Mouse (Mus musculus) heart, adult 8-10 months (tissue): ENCODE data around the gene Rtn3. TPM values are rescaled to one million over a fixed set of nuclear protein-coding genes. Genes with fewer than 3 reads are reported as not detected.

Experiments used
- DNase-seq: peaks from one replicate; pipeline ENCODE4 v3.0.0; 2022; ENCODE audit warnings: low spot score
- total RNA-seq, 4 experiments: library from RNA; stranded (reverse); gene quantifications; 2 replicates each; pipeline ENCODE4 v1.2.4; 2022

Rtn3 gene
- total RNA-seq, 4 experiments from 2014 or later, result 68.0 to 76.0 (median 73.0) TPM

DNA sequence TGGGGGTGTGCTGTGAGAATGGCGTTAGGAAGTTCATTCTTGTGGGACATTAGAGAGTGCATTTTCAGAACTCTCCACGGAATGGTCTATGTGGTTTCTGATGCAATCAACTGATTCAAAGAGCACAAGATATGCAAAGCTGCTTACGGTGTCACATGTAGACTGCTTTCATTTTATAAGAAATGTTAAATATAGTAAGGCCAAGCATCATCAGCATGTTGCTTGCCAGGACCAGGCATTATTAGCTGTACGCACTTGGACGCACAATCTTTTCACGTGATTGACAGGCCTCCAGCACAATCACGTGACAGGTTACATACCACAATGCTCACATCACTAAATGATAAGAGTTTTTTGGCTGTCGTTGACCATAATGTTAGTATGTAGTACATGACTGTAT, 4.6 kb upstream of the Rtn3 start:
- no peak for DNase-seq

GRCm38 (mm10) chr19:7484076-7484475, 995 bp upstream of the Rtn3 start:
- DNase-seq, result no peak

DNA sequence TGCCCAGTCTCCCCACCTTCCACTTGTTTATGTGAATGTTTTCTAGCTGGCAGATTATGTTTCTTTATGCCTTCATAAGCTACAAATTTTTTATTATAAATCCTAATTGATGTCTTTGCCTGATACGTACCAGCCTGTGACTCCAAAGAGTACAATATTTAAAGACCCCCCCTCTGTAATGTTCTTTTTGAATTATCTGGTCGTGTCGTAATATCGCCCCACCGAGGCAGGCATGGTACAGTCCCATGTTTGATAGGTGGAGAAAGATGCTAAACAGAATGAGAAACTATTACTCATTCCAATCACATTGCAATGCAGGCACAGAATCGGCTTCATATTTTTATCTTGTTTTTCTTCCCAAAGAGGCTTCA, 416 bp upstream of the Rtn3 start:
- no peak for DNase-seq

DNA sequence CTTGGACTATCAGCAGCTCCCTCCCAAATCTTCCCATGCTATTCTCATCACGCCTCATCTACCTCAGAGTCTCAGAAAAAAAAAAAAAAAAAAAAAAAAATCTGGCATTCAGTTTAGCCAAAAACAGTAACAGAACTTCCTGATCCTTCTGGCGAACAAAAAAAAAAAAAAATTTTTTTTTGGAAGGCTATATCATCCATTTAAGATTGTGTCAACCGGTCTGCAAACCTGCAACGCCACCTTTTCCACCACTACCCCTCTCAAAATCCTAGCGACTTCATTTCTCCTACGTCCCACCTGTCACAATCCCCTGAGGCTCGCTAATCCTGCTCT, 849 bp downstream of the Rtn3 start:
- DNase-seq, result peak; percentile 21

- peak; percentile 21 for DNase-seq
Measured at GRCm38 (mm10) chr19:7481541-7482265, 1.4 kb downstream of the Rtn3 start.

- DNase-seq, result no peak
Measured at GRCm38 (mm10) chr19:7479751-7480248, 3.3 kb downstream of the Rtn3 start.

DNA sequence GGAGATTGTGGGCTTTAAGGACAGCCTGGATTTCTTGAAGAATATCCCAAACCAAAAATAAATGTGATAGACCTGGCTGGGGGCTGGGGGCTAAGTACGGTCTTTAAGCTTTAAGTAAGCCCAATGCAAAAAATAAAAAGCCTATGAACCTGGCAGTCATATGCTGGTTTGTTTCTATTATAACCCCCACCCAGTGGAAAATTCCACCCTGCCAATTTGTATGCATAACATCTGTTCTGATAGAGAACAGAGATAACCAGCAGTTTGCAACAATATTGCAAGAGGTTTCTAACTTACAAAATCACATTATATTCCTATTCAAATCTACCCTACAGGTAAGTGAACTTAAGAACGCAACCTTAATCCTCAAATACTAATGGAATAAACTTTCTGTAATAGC, 12.4 kb downstream of the Rtn3 start:
- no peak for DNase-seq

DNA sequence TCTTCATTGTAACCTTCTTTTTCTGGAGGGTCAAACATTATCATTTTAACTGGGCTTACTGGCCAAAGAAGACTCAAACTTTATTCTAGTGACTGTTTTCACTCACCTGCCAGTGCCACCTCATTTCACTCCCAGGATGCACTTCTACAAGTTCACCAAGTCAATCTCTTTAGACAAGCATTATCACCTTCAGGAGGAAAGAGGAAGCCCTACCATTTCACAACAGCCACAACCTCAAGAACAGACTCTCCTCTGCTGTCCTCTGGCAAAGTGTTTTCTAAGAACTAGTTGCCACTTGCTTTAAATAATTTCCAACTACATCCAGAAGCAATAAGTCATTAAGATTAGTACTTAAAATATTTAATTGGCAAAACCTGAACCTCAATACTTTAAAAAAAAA, 15.2 kb downstream of the Rtn3 start:
- no peak for DNase-seq

DNA sequence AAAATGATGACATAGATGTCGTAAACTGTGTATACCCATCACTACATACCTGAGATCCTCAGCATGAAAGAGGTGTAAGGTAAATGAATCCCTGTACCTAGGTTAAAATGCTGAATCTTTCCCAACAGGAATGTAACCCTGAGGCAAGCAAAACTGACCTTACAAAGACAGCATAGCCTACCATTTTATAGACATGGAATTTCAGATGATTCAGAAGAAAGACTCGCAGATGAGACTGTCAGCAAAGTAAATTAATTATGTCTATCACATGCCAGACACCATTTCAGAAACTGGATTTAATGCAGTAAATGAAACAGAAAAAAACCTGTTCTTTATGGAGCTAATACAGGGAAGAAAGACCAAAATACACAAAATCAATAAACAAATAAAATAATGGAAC, 23.7 kb downstream of the Rtn3 start:
- no peak for DNase-seq

- DNase-seq, result no peak
Measured at GRCm38 (mm10) chr19:7458901-7459300, 24.2 kb downstream of the Rtn3 start.

GRCm38 (mm10) chr19:7456803-7457202, 26.3 kb downstream of the Rtn3 start:
- no peak for DNase-seq

- no peak for DNase-seq
Measured at GRCm38 (mm10) chr19:7445596-7445995, 37.5 kb downstream of the Rtn3 start.

DNA sequence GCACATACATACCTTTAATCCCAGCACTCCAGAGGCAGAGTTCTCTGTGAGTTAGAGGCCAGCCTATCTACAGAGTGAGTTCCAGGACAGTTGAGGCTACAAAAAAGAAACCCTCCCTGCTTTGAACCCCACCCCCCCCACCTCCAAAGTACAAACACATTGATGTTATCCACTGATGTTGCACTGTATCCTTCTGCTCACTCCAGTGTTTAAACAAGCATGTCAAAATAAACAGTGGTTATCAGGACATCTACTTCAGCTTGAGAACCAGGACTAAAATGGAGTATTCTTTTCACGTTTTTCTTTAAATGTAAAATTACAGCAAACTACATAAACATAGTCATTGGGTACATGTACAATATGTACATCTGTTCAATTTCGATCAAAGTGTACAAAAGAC, 38.0 kb downstream of the Rtn3 start:
- no peak for DNase-seq

GRCm38 (mm10) chr19:7441493-7441892, 41.6 kb downstream of the Rtn3 start:
- peak; percentile 62 for DNase-seq

DNA sequence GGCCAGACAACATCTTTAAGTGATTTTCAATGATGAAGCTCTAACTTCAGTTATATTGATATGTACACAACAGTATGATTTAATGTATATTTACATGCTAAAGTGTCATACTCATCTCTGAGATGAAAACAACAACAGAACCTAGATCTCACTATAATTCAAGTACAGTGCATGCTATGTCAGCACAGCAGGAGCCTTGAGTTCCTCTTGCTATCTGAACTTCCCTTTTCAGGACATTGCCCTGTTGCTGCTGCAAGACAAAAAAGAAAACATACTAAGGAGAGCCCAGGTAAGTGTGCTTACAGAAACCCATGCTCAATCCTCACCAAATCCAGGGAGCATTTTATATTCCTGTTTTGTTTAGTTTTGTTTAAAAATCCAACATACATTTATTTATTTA, 44.8 kb downstream of the Rtn3 start:
- DNase-seq, result no peak

DNA sequence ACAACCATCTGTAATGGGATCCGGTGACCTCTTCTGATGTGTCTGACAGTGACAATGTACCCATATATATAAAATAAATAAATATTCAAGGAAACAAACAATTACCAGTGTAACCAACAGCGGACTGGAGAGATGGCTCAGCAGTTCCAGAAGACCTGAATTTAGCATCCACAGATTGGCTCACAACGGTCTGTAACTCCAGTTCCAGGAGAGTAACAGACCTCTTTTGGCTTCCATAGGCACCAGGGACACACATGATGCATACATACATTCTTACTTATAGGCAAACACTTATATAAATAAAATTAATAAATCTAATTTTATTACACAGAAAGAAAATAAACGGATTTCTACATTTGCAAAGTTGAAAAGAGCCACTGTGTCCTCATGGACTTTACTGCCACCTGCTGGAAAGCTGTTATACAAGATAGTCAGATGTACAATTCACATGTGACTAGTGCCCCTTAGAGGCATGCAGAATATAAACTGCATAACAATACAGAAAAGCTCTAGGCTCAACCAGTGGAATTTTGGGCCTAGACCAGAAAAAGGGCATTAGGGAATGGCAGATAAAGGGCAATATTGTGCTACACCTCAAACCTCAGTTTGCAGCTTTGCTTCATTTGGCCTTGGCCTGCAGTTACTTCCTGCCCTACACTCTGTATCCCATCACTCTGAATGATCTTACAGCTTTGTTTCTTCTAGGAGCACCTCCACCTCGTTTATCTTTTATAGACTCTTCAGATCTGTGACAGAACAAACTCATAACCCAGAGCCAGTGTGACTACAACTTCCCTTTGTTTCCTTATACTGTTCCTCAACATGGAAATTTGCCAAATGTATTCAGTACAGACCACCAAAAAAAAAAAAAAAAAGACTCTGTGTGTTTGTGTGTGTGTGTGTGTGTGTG, 46.8 kb downstream of the Rtn3 start:
- peak; percentile 78 for DNase-seq

DNA sequence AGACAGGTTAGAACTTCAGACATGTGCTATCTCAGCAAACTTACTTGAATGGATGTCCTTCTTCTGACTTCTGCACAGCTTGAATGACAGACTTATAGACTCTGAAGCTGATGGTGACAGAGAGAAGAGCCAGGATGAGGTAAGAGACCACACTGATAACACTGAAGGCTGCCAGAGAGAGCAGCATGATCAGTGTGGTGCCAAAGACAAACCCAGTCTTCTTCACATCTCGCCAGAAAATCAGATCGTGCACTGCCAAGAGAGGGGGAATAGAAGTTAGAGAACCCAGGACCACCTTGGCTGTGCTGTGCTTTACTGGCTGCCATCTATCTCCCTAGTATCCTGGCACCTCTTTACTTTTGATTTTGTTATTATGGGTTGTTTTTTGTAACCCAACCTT, 48.2 kb downstream of the Rtn3 start:
- no peak for DNase-seq

- DNase-seq, result no peak
Measured at GRCm38 (mm10) chr19:7425398-7425775, 57.7 kb downstream of the Rtn3 start.

DNA sequence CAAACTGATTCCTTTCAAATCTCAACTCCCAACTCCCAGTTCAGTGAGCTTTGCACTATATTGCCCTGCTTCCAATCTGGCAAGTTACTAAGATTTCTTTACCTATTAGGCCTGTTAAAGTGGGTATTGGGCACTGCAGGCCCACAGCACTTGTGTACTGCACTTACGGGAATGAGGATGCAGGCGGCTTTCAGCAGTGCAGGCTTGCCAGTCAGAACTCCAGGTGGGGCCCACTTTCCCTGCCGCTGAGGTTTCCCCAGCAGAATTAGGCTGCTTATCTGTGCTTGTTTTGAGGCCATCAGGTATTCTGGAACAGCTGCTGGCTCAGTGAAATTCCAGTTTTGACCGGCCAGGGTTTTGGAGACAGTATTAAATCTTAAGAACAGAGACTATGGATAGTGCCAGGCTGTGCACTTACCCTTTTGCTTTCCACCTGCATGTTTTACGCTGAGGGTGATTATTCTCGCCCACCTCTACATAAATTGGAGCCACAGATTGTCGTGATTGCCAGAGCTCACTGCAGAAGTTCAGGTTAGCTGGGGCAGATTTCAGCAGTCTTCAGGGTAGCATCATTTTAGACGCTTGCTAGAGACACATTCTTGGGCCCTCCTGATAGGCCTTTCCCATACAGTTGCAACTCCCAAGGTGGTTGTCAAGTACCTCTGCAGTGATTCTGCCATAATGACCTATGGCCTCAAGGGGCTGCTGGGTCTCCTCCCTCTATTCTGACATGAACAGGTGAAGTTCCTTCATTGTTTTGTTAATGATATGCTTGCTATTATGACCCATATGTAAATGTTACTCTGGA, 58.3 kb downstream of the Rtn3 start:
- DNase-seq, result no peak

- no peak for DNase-seq
Measured at GRCm38 (mm10) chr19:7424131-7424530, 59.0 kb downstream of the Rtn3 start.

DNA sequence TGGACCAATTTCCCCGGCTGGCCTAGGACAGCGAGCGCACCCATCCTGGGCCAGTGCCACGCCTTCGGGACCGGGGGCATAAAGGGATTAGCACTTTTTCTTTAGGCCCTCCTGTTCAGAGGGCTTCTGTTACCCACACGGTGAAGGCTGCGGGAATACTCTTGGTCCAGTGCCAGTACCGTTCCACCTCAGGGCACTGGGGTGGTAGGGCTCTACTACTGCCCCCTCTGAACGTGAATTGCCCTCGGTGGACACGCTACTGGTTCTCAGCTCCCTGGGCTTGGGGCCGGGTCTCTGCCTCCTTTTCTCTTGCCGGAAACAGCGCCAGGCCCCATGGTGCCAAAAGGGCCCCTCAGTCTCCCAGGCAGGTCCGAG, 59.4 kb downstream of the Rtn3 start:
- no peak for DNase-seq

- DNase-seq, result peak; percentile 89
Measured at GRCm38 (mm10) chr19:7423028-7423655, 59.9 kb downstream of the Rtn3 start.
